Mouse (Mus musculus) megakaryocyte-erythroid progenitor cell, adult 5-6 weeks (primary cell): Measurements from ENCODE around the gene Ptbp1. TPM values are rescaled to one million over a fixed set of nuclear protein-coding genes. Genes with fewer than 3 reads are reported as not detected.

Experiments
- ATAC-seq: replicated peaks from 2 replicates; pipeline ENCODE4 v1.8.0; 2016; ENCODE audit warnings: mild to moderate bottlenecking, inconsistent platforms; ENCODE audit not compliant: severe bottlenecking, poor library complexity, low FRiP score, low TSS enrichment
- total RNA-seq, 2 experiments: library from RNA; stranded (forward) in 1 of 2; stranded (reverse) in 1 of 2; fragments of 200-1000, 215-1000 nt in 1 of 2; fragments of >200 nt in 1 of 2; fragmentation: Nextera tagmentation in 1 of 2; gene quantifications; 2 replicates each; pipeline ENCODE4 v1.2.3; 2014 to 2017

Ptbp1 gene
- total RNA-seq (2014; fragmentation: Nextera tagmentation) (423 and 470 TPM in 2 replicates), total RNA-seq (2017) (149 and 201 TPM in 2 replicates)

GRCm38 (mm10) chr10:79853860-79854795 lies at the start of gene Ptbp1:
Gene Ptbp1 (plus strand): TSS chr10:79854427.
- ATAC-seq, result peak; percentile 86

GRCm38 (mm10) chr10:79805636-79806035 lies 48.6 kb upstream of the Ptbp1 start:
- ATAC-seq, result no peak

GRCm38 (mm10) chr10:79806331-79806730 lies 47.9 kb upstream of the Ptbp1 start:
- no peak for ATAC-seq

GRCm38 (mm10) chr10:79806972-79807371 lies 47.3 kb upstream of the Ptbp1 start:
- ATAC-seq, result peak; percentile 24; the same call in 1 of the 2 replicates

GRCm38 (mm10) chr10:79807826-79808225 lies 46.4 kb upstream of the Ptbp1 start:
- no peak for ATAC-seq

- ATAC-seq, result no peak
Observed at GRCm38 (mm10) chr10:79808728-79809127, 45.5 kb upstream of the Ptbp1 start.

- ATAC-seq, result peak; percentile 67
Observed at GRCm38 (mm10) chr10:79811736-79812637, 42.2 kb upstream of the Ptbp1 start.

- ATAC-seq, result no peak
Observed at GRCm38 (mm10) chr10:79814271-79814842, 39.9 kb upstream of the Ptbp1 start.

- ATAC-seq, result no peak
Observed at GRCm38 (mm10) chr10:79815671-79816494, 38.3 kb upstream of the Ptbp1 start.

- no peak for ATAC-seq
Observed at GRCm38 (mm10) chr10:79817111-79817510, 37.1 kb upstream of the Ptbp1 start.

GRCm38 (mm10) chr10:79818225-79818624 lies 36.0 kb upstream of the Ptbp1 start:
- ATAC-seq, result 0 out of 2 replicates have a peak, but pooled peaks have one; percentile 14

- ATAC-seq, result no peak
Observed at GRCm38 (mm10) chr10:79819606-79820005, 34.6 kb upstream of the Ptbp1 start.

GRCm38 (mm10) chr10:79820277-79820676 lies 34.0 kb upstream of the Ptbp1 start:
- ATAC-seq, result no peak

GRCm38 (mm10) chr10:79820782-79821181 lies 33.4 kb upstream of the Ptbp1 start, which contains the start of gene Misp:
Gene Misp (plus strand): TSS chr10:79820989.
- no peak for ATAC-seq

- no peak for ATAC-seq
Observed at GRCm38 (mm10) chr10:79821731-79822130, 32.5 kb upstream of the Ptbp1 start.

GRCm38 (mm10) chr10:79822372-79822771 lies 31.9 kb upstream of the Ptbp1 start:
- no peak for ATAC-seq

- ATAC-seq, result no peak
Observed at GRCm38 (mm10) chr10:79823011-79823410, 31.2 kb upstream of the Ptbp1 start.

GRCm38 (mm10) chr10:79824413-79824812 lies 29.8 kb upstream of the Ptbp1 start:
- ATAC-seq, result peak; percentile 54; the same call in 1 of the 2 replicates

GRCm38 (mm10) chr10:79831583-79831982 lies 22.6 kb upstream of the Ptbp1 start:
- no peak for ATAC-seq
